Mouse (Mus musculus) megakaryocyte, embryonic 14.5 days (primary cell): Measurements from ENCODE around the gene Dnaaf2. TPM values are rescaled to one million over a fixed set of nuclear protein-coding genes. Genes with fewer than 3 reads are reported as not detected.

Experiments used
- H3K27me3 ChIP-seq: replicated peaks from 2 replicates; pipeline ENCODE3; 2012; ENCODE audit warnings: inconsistent platforms
- H3K36me3 ChIP-seq: replicated peaks from 2 replicates; pipeline ENCODE3; 2012; ENCODE audit warnings: low read length, inconsistent platforms, mixed read lengths
- H3K4me1 ChIP-seq: 2 replicates; pipeline ENCODE4 v1.6.1; 2012; ENCODE audit warnings: inconsistent platforms
- H3K4me3 ChIP-seq: replicated peaks from 2 replicates; pipeline ENCODE3; 2012; ENCODE audit warnings: moderate library complexity, mild to moderate bottlenecking, inconsistent platforms
- H3K9me3 ChIP-seq: 2 replicates; pipeline ENCODE4 v1.6.1; 2012; ENCODE audit warnings: inconsistent platforms
- FLI1 ChIP-seq: IDR thresholded peaks from 2 replicates; pipeline ENCODE4 v1.6.1; 2012; ENCODE audit warnings: low read length, inconsistent platforms, mixed read lengths
- GATA1 ChIP-seq: IDR thresholded peaks from 3 replicates; pipeline ENCODE4 v1.6.1; 2012; ENCODE audit warnings: mixed read lengths, low read length, inconsistent platforms, borderline replicate concordance
- polyA plus RNA-seq: library from polyadenylated mRNA; stranded (reverse); fragments of >175 nt; gene quantifications from 2 replicates; pipeline ENCODE4 v1.2.3, GENCODE M21; 2012; ENCODE audit warnings: low replicate concordance; ENCODE audit not compliant: insufficient read depth

The Dnaaf2 gene
- polyA plus RNA-seq, 1 experiment: 0.65 TPM

- H3K4me1 ChIP-seq: no peaks in the 10 kb centered on the region
- no peak overlapping the region for H3K4me3 ChIP-seq
- TF ChIP-seq FLI1 (no peak), GATA1 (no peak)
- H3K9me3 ChIP-seq: no peaks in the 10 kb centered on the region
- H3K36me3 ChIP-seq: peaks cover 80% of the 10 kb centered on the region
- no peaks in the 10 kb centered on the region for H3K27me3 ChIP-seq
These were observed 17.0 kb upstream of the Dnaaf2 start for GRCm38 (mm10) chr12:69215000-69215785.

- no peaks in the 10 kb centered on the region for H3K4me1 ChIP-seq
- no peak for TF ChIP-seq GATA1
- no peak for TF ChIP-seq FLI1
- peaks cover 82% of the 10 kb centered on the region for H3K36me3 ChIP-seq
- H3K27me3 ChIP-seq: no peaks in the 10 kb centered on the region
- no peak overlapping the region for H3K4me3 ChIP-seq
- H3K9me3 ChIP-seq: no peaks in the 10 kb centered on the region
These were observed 16.2 kb upstream of the Dnaaf2 start for GRCm38 (mm10) chr12:69214393-69214792.

GRCm38 (mm10) chr12:69213186-69213777, 15.1 kb upstream of the Dnaaf2 start:
- TF ChIP-seq GATA1 (no peak), FLI1 (no peak)
- peaks cover 80% of the 10 kb centered on the region for H3K36me3 ChIP-seq
- H3K9me3 ChIP-seq: no peaks in the 10 kb centered on the region
- H3K27me3 ChIP-seq: no peaks in the 10 kb centered on the region
- no peak overlapping the region for H3K4me3 ChIP-seq
- H3K4me1 ChIP-seq: no peaks in the 10 kb centered on the region

DNA sequence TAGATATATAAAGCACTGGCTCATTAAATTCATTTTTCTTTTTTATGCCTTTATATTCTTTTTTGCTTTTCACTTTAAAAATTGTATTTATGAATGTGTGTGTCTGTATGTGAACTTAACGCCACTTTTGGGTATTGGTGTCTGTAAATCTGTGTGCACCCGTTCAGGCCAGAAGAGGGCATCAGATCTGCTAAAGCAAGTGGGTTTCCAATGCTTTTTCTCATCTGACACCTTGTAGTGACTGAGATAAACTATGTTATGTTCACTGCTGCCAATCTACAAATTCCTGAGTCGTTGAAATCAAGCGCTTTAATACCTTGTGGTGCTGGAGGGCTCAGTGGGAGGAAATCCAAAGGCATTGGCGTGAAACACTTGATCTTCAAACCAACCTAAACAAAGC, 12.8 kb upstream of the Dnaaf2 start:
- H3K4me1 ChIP-seq: no peaks in the 10 kb centered on the region
- H3K9me3 ChIP-seq: no peaks in the 10 kb centered on the region
- H3K36me3 ChIP-seq: peaks cover 80% of the 10 kb centered on the region
- no peak overlapping the region for H3K4me3 ChIP-seq
- H3K27me3 ChIP-seq: no peaks in the 10 kb centered on the region
- TF ChIP-seq FLI1 (no peak), GATA1 (no peak)

- peaks cover 75% of the 10 kb centered on the region for H3K36me3 ChIP-seq
- no peaks in the 10 kb centered on the region for H3K4me1 ChIP-seq
- H3K4me3 ChIP-seq: no peak overlapping the region
These were observed 12.1 kb upstream of the Dnaaf2 start for GRCm38 (mm10) chr12:69210056-69210979.

GRCm38 (mm10) chr12:69208520-69208919, 10.3 kb upstream of the Dnaaf2 start:
- H3K9me3 ChIP-seq: no peaks in the 10 kb centered on the region
- peaks cover 64% of the 10 kb centered on the region for H3K36me3 ChIP-seq
- H3K4me1 ChIP-seq: no peaks in the 10 kb centered on the region
- no peaks in the 10 kb centered on the region for H3K27me3 ChIP-seq
- TF ChIP-seq GATA1: no peak
- no peak for TF ChIP-seq FLI1
- no peak overlapping the region for H3K4me3 ChIP-seq

More at GRCm38 (mm10) chr12:69210056-69210979, 12.1 kb upstream of the Dnaaf2 start:
- no peaks in the 10 kb centered on the region for H3K9me3 ChIP-seq
- no peak for TF ChIP-seq FLI1
- no peak for TF ChIP-seq GATA1
- no peaks in the 10 kb centered on the region for H3K27me3 ChIP-seq

GRCm38 (mm10) chr12:69207926-69208325, 9.7 kb upstream of the Dnaaf2 start:
- Histone ChIP-seq H3K27me3 (no peaks in the 10 kb centered on the region), H3K9me3 (no peaks in the 10 kb centered on the region), H3K4me3 (no peak overlapping the region), H3K36me3 (peaks cover 65% of the 10 kb centered on the region), H3K4me1 (no peaks in the 10 kb centered on the region)
- TF ChIP-seq GATA1: no peak
- no peak for TF ChIP-seq FLI1

GRCm38 (mm10) chr12:69207396-69207795, 9.2 kb upstream of the Dnaaf2 start:
- Histone ChIP-seq H3K4me3 (no peak overlapping the region), H3K4me1 (no peaks in the 10 kb centered on the region), H3K27me3 (no peaks in the 10 kb centered on the region), H3K9me3 (no peaks in the 10 kb centered on the region), H3K36me3 (peaks cover 68% of the 10 kb centered on the region)
- TF ChIP-seq GATA1 (no peak), FLI1 (no peak)

DNA sequence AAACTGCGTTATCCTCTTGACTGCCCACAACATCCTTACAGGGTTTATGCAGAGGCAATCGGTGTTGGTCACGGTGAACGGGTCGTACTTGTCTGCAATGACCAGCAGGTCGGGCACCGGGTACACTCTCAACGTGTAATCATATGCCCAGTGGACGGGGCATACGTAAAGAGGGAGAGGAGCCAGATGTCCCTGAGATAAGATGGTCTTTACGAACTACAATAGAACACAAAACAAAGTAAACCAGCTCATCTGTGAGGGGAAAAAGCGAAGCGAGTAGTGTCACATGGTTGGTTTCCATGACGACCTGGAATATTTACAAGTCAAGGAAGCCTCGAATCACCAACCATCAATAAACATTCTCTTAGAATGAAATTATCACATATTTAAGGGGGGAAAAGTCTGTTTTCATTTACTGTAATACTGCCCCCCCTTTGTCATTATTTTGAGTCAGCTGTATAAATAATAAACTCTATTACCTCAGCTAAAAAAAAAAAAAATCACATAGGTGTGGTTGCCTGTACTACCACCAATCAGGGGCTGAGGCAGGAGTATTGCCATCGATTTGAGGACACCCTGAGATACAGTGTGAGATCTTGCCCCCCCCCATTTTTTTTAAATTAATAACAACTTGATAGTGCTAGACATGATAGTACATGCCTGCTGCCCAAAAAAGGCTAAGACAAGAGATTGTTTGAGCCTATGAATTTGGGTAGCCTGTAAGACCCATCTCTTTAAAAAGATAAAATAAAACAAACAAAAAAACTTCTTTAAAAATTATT, 6.0 kb upstream of the Dnaaf2 start, which contains the start of gene Gm49384:
Gene Gm49384, minus strand, starts transcription at position 216 of the 782 bp plus-strand sequence.
- H3K27me3 ChIP-seq: no peaks in the 10 kb centered on the region
- peaks cover 5% of the 10 kb centered on the region for H3K4me1 ChIP-seq
- TF ChIP-seq GATA1: no peak
- TF ChIP-seq FLI1: no peak
- H3K9me3 ChIP-seq: no peaks in the 10 kb centered on the region
- H3K36me3 ChIP-seq: peaks cover 70% of the 10 kb centered on the region
- H3K4me3 ChIP-seq: no peak within 1 kb of the TSS
